Mouse (Mus musculus): Measurements from ENCODE around the gene Gm13040.
"Not testable (repeated sequence)": the region's sequence is repeated elsewhere in the genome, so short reads cannot be mapped to it uniquely, and the experiment has no call there.

- not testable (repeated sequence) for TF ChIP-seq CTCF, EP300 (IDR thresholded peaks at IDR 0.05; ENCODE audit: low read depth)
Observed at GRCm38 (mm10) chr4:143535654-143536053, at the start of gene Gm13040.
